Mouse (Mus musculus) testis, adult 2 months (tissue): ENCODE results near the gene 3110082I17Rik.

Experiments used
- CTCF ChIP-seq: fragments of 200-500 bp; IDR thresholded peaks from 2 replicates; pipeline ENCODE4 v1.5.1; 2012; ENCODE audit warnings: low read depth, mild to moderate bottlenecking, inconsistent platforms, low read length, moderate library complexity; ENCODE audit not compliant: control insufficient read depth, insufficient read depth, insufficient replicate concordance
- POLR2A ChIP-seq: fragments of 200-500 bp; IDR thresholded peaks from 2 replicates; pipeline ENCODE4 v1.6.1; 2012; ENCODE audit warnings: low read depth, mild to moderate bottlenecking, inconsistent platforms, low read length, moderate library complexity; ENCODE audit not compliant: control insufficient read depth

- TF ChIP-seq CTCF: no peak
- no peak for TF ChIP-seq POLR2A
Measured at GRCm38 (mm10) chr5:139395528-139395927, 64.8 kb downstream of the 3110082I17Rik start.
